Mouse (Mus musculus) liver (tissue): ENCODE results near the gene Gcfc2.

Source experiments
- DNase-seq: peaks from one replicate; pipeline ENCODE4 v3.0.0-alpha.2; 2020; ENCODE audit warnings: mixed read lengths

Gcfc2 gene

GRCm38 (mm10) chr6:81979286-81979685 is 55.8 kb downstream of the Gcfc2 start:
- DNase-seq: no peak

GRCm38 (mm10) chr6:81986171-81986570 is 62.7 kb downstream of the Gcfc2 start:
- DNase-seq: no peak

GRCm38 (mm10) chr6:81986599-81986998 is 63.1 kb downstream of the Gcfc2 start:
- DNase-seq: no peak

GRCm38 (mm10) chr6:81987010-81987409 is 63.5 kb downstream of the Gcfc2 start:
- peak; percentile 67 for DNase-seq

- no peak for DNase-seq
Measured at GRCm38 (mm10) chr6:81987580-81987979, 64.1 kb downstream of the Gcfc2 start.

GRCm38 (mm10) chr6:81988341-81988740 is 64.9 kb downstream of the Gcfc2 start:
- no peak for DNase-seq

- DNase-seq: no peak
Measured at GRCm38 (mm10) chr6:81990049-81990810, 66.8 kb downstream of the Gcfc2 start.
